Mouse (Mus musculus) monocyte, adult 59 days (primary cell): ENCODE measurements around the gene Twist1. TPM values are rescaled to one million over a fixed set of nuclear protein-coding genes. Genes with fewer than 3 reads are reported as not detected.

Source experiments
- total RNA-seq, 2 experiments: library from RNA; stranded (reverse); gene quantifications; one replicate each; pipeline ENCODE4 v1.2.4; 2023

The Twist1 gene
- not detected for total RNA-seq

GRCm38 (mm10) chr12:33957400-33958240 lies at the start of gene Twist1:
TSS of gene Twist1 (plus strand) at chr12:33957671.

DNA sequence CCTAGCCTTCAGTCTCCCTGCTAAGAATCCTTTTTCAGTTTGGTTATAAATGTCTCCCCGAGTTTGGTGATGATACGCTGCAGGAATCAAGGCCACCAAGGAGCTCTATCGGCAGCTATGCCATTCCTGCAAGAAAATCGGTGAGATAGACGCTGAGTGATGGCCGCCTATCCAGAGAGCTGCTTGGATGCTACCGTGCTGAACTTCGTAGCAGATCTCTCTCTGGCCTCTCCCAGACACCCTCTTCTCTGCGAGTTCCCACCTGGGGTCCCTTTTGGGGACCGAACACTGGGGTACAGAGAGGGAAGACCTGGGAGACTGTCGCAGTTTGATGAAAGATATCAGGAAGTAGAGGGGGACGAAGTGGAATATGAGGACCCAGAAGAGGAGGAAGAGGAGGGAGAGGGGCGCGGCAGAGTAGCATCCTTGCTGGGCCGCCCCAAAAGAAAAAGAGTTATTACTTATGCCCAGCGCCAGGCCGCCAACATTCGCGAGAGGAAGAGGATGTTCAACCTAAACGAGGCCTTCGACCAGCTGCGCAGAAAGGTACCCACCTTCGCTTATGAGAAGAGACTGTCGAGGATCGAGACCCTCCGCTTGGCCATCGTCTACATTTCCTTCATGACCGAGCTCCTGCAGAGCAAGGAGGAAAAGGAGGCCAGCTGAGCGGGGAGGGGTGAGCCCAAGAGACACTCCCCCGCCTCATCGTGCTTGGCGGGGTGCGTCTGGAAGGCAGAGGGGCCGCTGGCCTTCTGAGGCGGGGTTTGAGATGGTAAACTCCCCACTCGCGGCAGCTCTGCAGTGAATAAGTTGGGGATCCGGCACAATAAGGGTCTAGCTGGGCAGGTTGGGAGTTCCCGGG lies 28.9 kb upstream of the Twist1 start, which contains the start of gene Ferd3l:
TSS of gene Ferd3l (plus strand) at position 95 of the 862 bp plus-strand sequence.

Other genes starting within 250 kb of the Twist1 start
- gene Ferd3l, start 29.2 kb upstream of the Twist1 start, total RNA-seq: not detected